Mouse (Mus musculus): ENCODE measurements around the gene Sept5. TPM values are rescaled to one million over a fixed set of nuclear protein-coding genes. Genes with fewer than 3 reads are reported as not detected.

The Sept5 gene
- polyA plus RNA-seq, 1 experiment from 2014 or later = 79.8 TPM

- H3K27me3 ChIP-seq (ENCODE audit: control insufficient read depth, insufficient read depth, low read length) = peaks cover 85% of the 10 kb centered on the region
Observed at GRCm38 (mm10) chr16:18621362-18622001, 8.3 kb downstream of the Sept5 start.

GRCm38 (mm10) chr16:18620601-18621361, 9.0 kb downstream of the Sept5 start:
- H3K27ac ChIP-seq (ENCODE audit: low read depth, low read length) = no peak overlapping the region
- WGBS = under 1% methylated on average over 66 of the region's 74 CpGs
- H3K9me3 ChIP-seq (ENCODE audit: control insufficient read depth, low read length) = no peaks in the 10 kb centered on the region

More at GRCm38 (mm10) chr16:18621362-18622001, 8.3 kb downstream of the Sept5 start:
- H3K4me1 ChIP-seq (ENCODE audit: control insufficient read depth, insufficient read depth, low read length) = peaks cover 19% of the 10 kb centered on the region; the same call in 1 of the 2 replicates
- 2% methylated on average over 38 of the region's 38 CpGs for WGBS
- no peak overlapping the region for H3K27ac ChIP-seq (ENCODE audit: low read depth, low read length)
- ATAC-seq (ENCODE audit: insufficient read depth, low FRiP score, low TSS enrichment) (no peak), DNase-seq (ENCODE audit: low spot score) (no peak)
- peak overlapping the region; percentile 37 for H3K4me3 ChIP-seq (ENCODE audit: low read depth, low read length)
- no peaks in the 10 kb centered on the region for H3K9me3 ChIP-seq (ENCODE audit: control insufficient read depth, low read length)
- H3K9ac ChIP-seq (ENCODE audit: low read length) = no peak overlapping the region
- peaks cover 8% of the 10 kb centered on the region for H3K36me3 ChIP-seq (ENCODE audit: control insufficient read depth, insufficient read depth, low read length)
- H3K4me2 ChIP-seq (ENCODE audit: low read depth) = peak overlapping the region; percentile 62

GRCm38 (mm10) chr16:18620201-18620600, 9.6 kb downstream of the Sept5 start:
- ATAC-seq (ENCODE audit: insufficient read depth, low FRiP score, low TSS enrichment) (no peak), DNase-seq (ENCODE audit: low spot score) (no peak)
- Histone ChIP-seq H3K4me3 (ENCODE audit: low read depth, low read length) (no peak overlapping the region), H3K27me3 (ENCODE audit: control insufficient read depth, insufficient read depth, low read length) (peaks cover 72% of the 10 kb centered on the region), H3K27ac (ENCODE audit: low read depth, low read length) (no peak overlapping the region), H3K36me3 (ENCODE audit: control insufficient read depth, insufficient read depth, low read length) (peaks cover 8% of the 10 kb centered on the region), H3K4me2 (ENCODE audit: low read depth) (peak overlapping the region; percentile 62; the same call in 1 of the 2 replicates), H3K9ac (ENCODE audit: low read length) (no peak overlapping the region), H3K4me1 (ENCODE audit: control insufficient read depth, insufficient read depth, low read length) (peaks cover 11% of the 10 kb centered on the region; the same call in 1 of the 2 replicates), H3K9me3 (ENCODE audit: control insufficient read depth, low read length) (no peaks in the 10 kb centered on the region)
- 21% methylated on average over 6 of the region's 6 CpGs for WGBS

More at GRCm38 (mm10) chr16:18620601-18621361, 9.0 kb downstream of the Sept5 start:
- DNase-seq (ENCODE audit: low spot score) (peak; percentile 60), ATAC-seq (ENCODE audit: insufficient read depth, low FRiP score, low TSS enrichment) (no peak)
- Histone ChIP-seq H3K9ac (ENCODE audit: low read length) (peak overlapping the region; percentile 22; the same call in 1 of the 2 replicates), H3K4me1 (ENCODE audit: control insufficient read depth, insufficient read depth, low read length) (peaks cover 14% of the 10 kb centered on the region; the same call in 1 of the 2 replicates), H3K36me3 (ENCODE audit: control insufficient read depth, insufficient read depth, low read length) (peaks cover 8% of the 10 kb centered on the region), H3K27me3 (ENCODE audit: control insufficient read depth, insufficient read depth, low read length) (peaks cover 78% of the 10 kb centered on the region), H3K4me3 (ENCODE audit: low read depth, low read length) (peak overlapping the region; percentile 37), H3K4me2 (ENCODE audit: low read depth) (peak overlapping the region; percentile 62)

- WGBS = 23% methylated on average over 4 of the region's 4 CpGs
- no peak for DNase-seq (ENCODE audit: low spot score)
- ATAC-seq (ENCODE audit: insufficient read depth, low FRiP score, low TSS enrichment) = no peak
- H3K9ac ChIP-seq (ENCODE audit: low read length) = no peak overlapping the region
- peaks cover 61% of the 10 kb centered on the region for H3K27me3 ChIP-seq (ENCODE audit: control insufficient read depth, insufficient read depth, low read length)
- H3K4me3 ChIP-seq (ENCODE audit: low read depth, low read length) = no peak overlapping the region
- H3K4me1 ChIP-seq (ENCODE audit: control insufficient read depth, insufficient read depth, low read length) = peaks cover 11% of the 10 kb centered on the region; the same call in 1 of the 2 replicates
- no peak overlapping the region for H3K4me2 ChIP-seq (ENCODE audit: low read depth)
- H3K36me3 ChIP-seq (ENCODE audit: control insufficient read depth, insufficient read depth, low read length) = peaks cover 6% of the 10 kb centered on the region
- H3K27ac ChIP-seq (ENCODE audit: low read depth, low read length) = no peak overlapping the region
- no peaks in the 10 kb centered on the region for H3K9me3 ChIP-seq (ENCODE audit: control insufficient read depth, low read length)
Observed at GRCm38 (mm10) chr16:18619110-18619509, 10.6 kb downstream of the Sept5 start.

GRCm38 (mm10) chr16:18618297-18618696, 11.5 kb downstream of the Sept5 start:
- Histone ChIP-seq H3K27ac (ENCODE audit: low read depth, low read length) (no peak overlapping the region), H3K9me3 (ENCODE audit: control insufficient read depth, low read length) (no peaks in the 10 kb centered on the region), H3K4me3 (ENCODE audit: low read depth, low read length) (no peak overlapping the region), H3K27me3 (ENCODE audit: control insufficient read depth, insufficient read depth, low read length) (peaks cover 53% of the 10 kb centered on the region), H3K36me3 (ENCODE audit: control insufficient read depth, insufficient read depth, low read length) (peaks cover 2% of the 10 kb centered on the region; the same call in 1 of the 2 replicates), H3K4me1 (ENCODE audit: control insufficient read depth, insufficient read depth, low read length) (peaks cover 13% of the 10 kb centered on the region; the same call in 1 of the 2 replicates), H3K9ac (ENCODE audit: low read length) (no peak overlapping the region), H3K4me2 (ENCODE audit: low read depth) (no peak overlapping the region)
- no peak for ATAC-seq (ENCODE audit: insufficient read depth, low FRiP score, low TSS enrichment)
- 53% methylated on average over 2 of the region's 2 CpGs for WGBS
- DNase-seq (ENCODE audit: low spot score) = no peak

- no peaks in the 10 kb centered on the region for H3K36me3 ChIP-seq (ENCODE audit: control insufficient read depth, insufficient read depth, low read length)
- H3K9me3 ChIP-seq (ENCODE audit: control insufficient read depth, low read length) = no peaks in the 10 kb centered on the region
- peaks cover 45% of the 10 kb centered on the region for H3K27me3 ChIP-seq (ENCODE audit: control insufficient read depth, insufficient read depth, low read length)
- WGBS = 2% methylated on average over 27 of the region's 27 CpGs
- no peak overlapping the region for H3K9ac ChIP-seq (ENCODE audit: low read length)
- peak; percentile 92 for DNase-seq (ENCODE audit: low spot score)
- no peak overlapping the region for H3K27ac ChIP-seq (ENCODE audit: low read depth, low read length)
- no peak overlapping the region for H3K4me3 ChIP-seq (ENCODE audit: low read depth, low read length)
- peak overlapping the region; percentile 36 for H3K4me2 ChIP-seq (ENCODE audit: low read depth)
- peaks cover 13% of the 10 kb centered on the region; the same call in 1 of the 2 replicates for H3K4me1 ChIP-seq (ENCODE audit: control insufficient read depth, insufficient read depth, low read length)
- ATAC-seq (ENCODE audit: insufficient read depth, low FRiP score, low TSS enrichment) = peak; percentile 53; the same call in 1 of the 2 replicates
Observed at GRCm38 (mm10) chr16:18617370-18618065, 12.2 kb downstream of the Sept5 start.

- Histone ChIP-seq H3K9me3 (ENCODE audit: control insufficient read depth, low read length) (no peaks in the 10 kb centered on the region), H3K36me3 (ENCODE audit: control insufficient read depth, insufficient read depth, low read length) (no peaks in the 10 kb centered on the region), H3K27ac (ENCODE audit: low read depth, low read length) (no peak overlapping the region), H3K9ac (ENCODE audit: low read length) (no peak overlapping the region), H3K27me3 (ENCODE audit: control insufficient read depth, insufficient read depth, low read length) (peaks cover 3% of the 10 kb centered on the region), H3K4me1 (ENCODE audit: control insufficient read depth, insufficient read depth, low read length) (peaks cover 8% of the 10 kb centered on the region), H3K4me2 (ENCODE audit: low read depth) (no peak overlapping the region; the same call in 1 of the 2 replicates), H3K4me3 (ENCODE audit: low read depth, low read length) (no peak overlapping the region)
- ATAC-seq (ENCODE audit: insufficient read depth, low FRiP score, low TSS enrichment) (no peak), DNase-seq (ENCODE audit: low spot score) (no peak)
- 70% methylated on average over 3 of the region's 3 CpGs for WGBS
Observed at GRCm38 (mm10) chr16:18613301-18613700, 16.5 kb downstream of the Sept5 start.

- Histone ChIP-seq H3K27ac (ENCODE audit: low read depth, low read length) (no peak overlapping the region), H3K4me2 (ENCODE audit: low read depth) (no peak overlapping the region), H3K4me3 (ENCODE audit: low read depth, low read length) (no peak overlapping the region), H3K36me3 (ENCODE audit: control insufficient read depth, insufficient read depth, low read length) (no peaks in the 10 kb centered on the region), H3K9ac (ENCODE audit: low read length) (no peak overlapping the region), H3K9me3 (ENCODE audit: control insufficient read depth, low read length) (no peaks in the 10 kb centered on the region), H3K4me1 (ENCODE audit: control insufficient read depth, insufficient read depth, low read length) (peaks cover 12% of the 10 kb centered on the region), H3K27me3 (ENCODE audit: control insufficient read depth, insufficient read depth, low read length) (peaks cover 6% of the 10 kb centered on the region; the same call in 1 of the 2 replicates)
- no peak for DNase-seq (ENCODE audit: low spot score)
- WGBS = 49% methylated on average over 13 of the region's 13 CpGs
- ATAC-seq (ENCODE audit: insufficient read depth, low FRiP score, low TSS enrichment) = 0 out of 2 replicates have a peak, but pooled peaks have one; percentile 45
Observed at GRCm38 (mm10) chr16:18611752-18612151, 18.0 kb downstream of the Sept5 start.

All from neural tube, embryonic 11.5 days (tissue).